Mouse (Mus musculus) stomach, embryonic 14.5 days (tissue): Measurements from ENCODE around the gene Lrrc66. TPM values are rescaled to one million over a fixed set of nuclear protein-coding genes. Genes with fewer than 3 reads are reported as not detected.

Experiments
- ATAC-seq: fragments of 200-750 bp; cut with Nextera tagmentation; 2 replicates; pipeline ENCODE4 v1.8.0; 2017; ENCODE audit warnings: low read depth, moderate TSS enrichment; ENCODE audit not compliant: insufficient number of reproducible peaks, insufficient read depth, low FRiP score
- H3K27ac ChIP-seq: fragments of 300-500 bp; sonication (generic); 2 replicates; pipeline ENCODE4 v1.5.1; 2014; ENCODE audit warnings: mild to moderate bottlenecking, low read length, moderate library complexity, mixed read lengths
- H3K27me3 ChIP-seq: fragments of 300-500 bp; sonication (generic); 2 replicates; pipeline ENCODE4 v1.6.1; 2014; ENCODE audit warnings: low read length, control low read depth, mixed read lengths; ENCODE audit not compliant: control insufficient read depth, insufficient read depth
- H3K36me3 ChIP-seq: fragments of 300-500 bp; sonication (generic); 2 replicates; pipeline ENCODE4 v1.6.1; 2014; ENCODE audit warnings: mild to moderate bottlenecking, control low read depth, low read length, moderate library complexity, mixed read lengths; ENCODE audit not compliant: control insufficient read depth, insufficient read depth
- H3K4me1 ChIP-seq: fragments of 300-500 bp; sonication (generic); 2 replicates; pipeline ENCODE4 v1.6.1; 2014; ENCODE audit warnings: low read length, control low read depth, mixed read lengths; ENCODE audit not compliant: control insufficient read depth, insufficient read depth
- H3K4me2 ChIP-seq: fragments of 300-500 bp; sonication (generic); replicated peaks from 2 replicates; pipeline ENCODE4 v1.6.1; 2014; ENCODE audit warnings: low read depth, low read length, control low read depth
- H3K4me3 ChIP-seq: fragments of 300-500 bp; sonication (generic); 2 replicates; pipeline ENCODE4 v1.5.1; 2014; ENCODE audit warnings: low read depth, low read length, control low read depth
- H3K9ac ChIP-seq: fragments of 300-500 bp; sonication (generic); replicated peaks from 2 replicates; pipeline ENCODE4 v1.6.1; 2014; ENCODE audit warnings: low read depth, mild to moderate bottlenecking, control low read depth, low read length, moderate library complexity, mixed read lengths
- H3K9me3 ChIP-seq: fragments of 300-500 bp; sonication (generic); 2 replicates; pipeline ENCODE4 v1.6.1; 2016; ENCODE audit warnings: low read depth, low read length, control low read depth; ENCODE audit not compliant: control insufficient read depth
- WGBS: fragments of 180-500 bp; shearing (Covaris S2); extraction: QIAGEN DNeasy Blood & Tissue Kit; methylation state at CpG from one replicate; pipeline ENCODE4 v1.1.7; 2014; 5-methylcytosine and 5-hydroxymethylcytosine counted together
- polyA plus RNA-seq: library from polyadenylated mRNA; unstranded; fragments of >200 nt; fragmentation: Nextera tagmentation; extraction: Ambion mirVana; gene quantifications from 2 replicates; pipeline ENCODE4 v1.2.1, GENCODE M21; 2014

Gene Lrrc66
- polyA plus RNA-seq, 1 experiment from 2014 or later = 0.82 TPM

GRCm38 (mm10) chr5:73627991-73628390, 4.3 kb downstream of the Lrrc66 start:
- Histone ChIP-seq H3K9ac (no peak overlapping the region), H3K4me1 (no peaks in the 10 kb centered on the region), H3K27me3 (no peaks in the 10 kb centered on the region), H3K9me3 (no peaks in the 10 kb centered on the region), H3K36me3 (no peaks in the 10 kb centered on the region), H3K4me2 (no peak overlapping the region), H3K27ac (no peak overlapping the region), H3K4me3 (no peak overlapping the region)
- 78% methylated on average over 15 of the region's 15 CpGs for WGBS
- ATAC-seq = no peak

- Histone ChIP-seq H3K9ac (no peak overlapping the region), H3K27me3 (no peaks in the 10 kb centered on the region), H3K4me3 (no peak overlapping the region), H3K4me2 (no peak overlapping the region), H3K36me3 (no peaks in the 10 kb centered on the region), H3K4me1 (no peaks in the 10 kb centered on the region), H3K27ac (no peak overlapping the region), H3K9me3 (no peaks in the 10 kb centered on the region)
- no peak for ATAC-seq
- 61% methylated on average over 4 of the region's 4 CpGs for WGBS
These were observed 4.8 kb downstream of the Lrrc66 start for GRCm38 (mm10) chr5:73627559-73627958.

- Histone ChIP-seq H3K4me2 (no peak overlapping the region), H3K9ac (no peak overlapping the region), H3K36me3 (no peaks in the 10 kb centered on the region), H3K27ac (no peak overlapping the region), H3K9me3 (no peaks in the 10 kb centered on the region), H3K4me1 (no peaks in the 10 kb centered on the region), H3K27me3 (no peaks in the 10 kb centered on the region), H3K4me3 (no peak overlapping the region)
- ATAC-seq = no peak
- WGBS = 85% methylated on average over 7 of the region's 7 CpGs
These were observed 5.5 kb downstream of the Lrrc66 start for GRCm38 (mm10) chr5:73626842-73627241.

GRCm38 (mm10) chr5:73625505-73625904, 6.8 kb downstream of the Lrrc66 start:
- no peaks in the 10 kb centered on the region for H3K9me3 ChIP-seq
- ATAC-seq = no peak
- no peak overlapping the region for H3K27ac ChIP-seq
- WGBS = 69% methylated on average over 1 of the region's 1 CpGs
- no peaks in the 10 kb centered on the region for H3K36me3 ChIP-seq
- no peak overlapping the region for H3K4me2 ChIP-seq
- H3K4me1 ChIP-seq = no peaks in the 10 kb centered on the region
- no peak overlapping the region for H3K4me3 ChIP-seq
- H3K27me3 ChIP-seq = no peaks in the 10 kb centered on the region
- H3K9ac ChIP-seq = no peak overlapping the region

- H3K36me3 ChIP-seq = no peaks in the 10 kb centered on the region
- H3K9me3 ChIP-seq = no peaks in the 10 kb centered on the region
- ATAC-seq = no peak
- no peaks in the 10 kb centered on the region for H3K4me1 ChIP-seq
- WGBS = 63% methylated on average over 1 of the region's 1 CpGs
- no peaks in the 10 kb centered on the region for H3K27me3 ChIP-seq
- H3K27ac ChIP-seq = no peak overlapping the region
- H3K4me2 ChIP-seq = no peak overlapping the region
- H3K9ac ChIP-seq = no peak overlapping the region
- H3K4me3 ChIP-seq = no peak overlapping the region
These were observed 13.4 kb downstream of the Lrrc66 start for GRCm38 (mm10) chr5:73618969-73619368.

- 65% methylated on average over 7 of the region's 7 CpGs for WGBS
- Histone ChIP-seq H3K9ac (no peak overlapping the region), H3K4me3 (no peak overlapping the region)
These were observed 17.1 kb downstream of the Lrrc66 start for GRCm38 (mm10) chr5:73615211-73615610.

GRCm38 (mm10) chr5:73613296-73613695, 19.0 kb downstream of the Lrrc66 start:
- H3K36me3 ChIP-seq = no peaks in the 10 kb centered on the region
- 90% methylated on average over 8 of the region's 8 CpGs for WGBS
- no peak overlapping the region for H3K4me3 ChIP-seq
- no peak overlapping the region for H3K4me2 ChIP-seq
- no peaks in the 10 kb centered on the region for H3K4me1 ChIP-seq
- H3K27me3 ChIP-seq = no peaks in the 10 kb centered on the region
- no peak overlapping the region for H3K9ac ChIP-seq
- no peaks in the 10 kb centered on the region; the same call in 1 of the 2 replicates for H3K9me3 ChIP-seq
- H3K27ac ChIP-seq = no peak overlapping the region
- ATAC-seq = no peak

More at GRCm38 (mm10) chr5:73615211-73615610, 17.1 kb downstream of the Lrrc66 start:
- H3K4me2 ChIP-seq = no peak overlapping the region
- H3K9me3 ChIP-seq = no peaks in the 10 kb centered on the region
- ATAC-seq = no peak
- H3K36me3 ChIP-seq = no peaks in the 10 kb centered on the region
- H3K4me1 ChIP-seq = no peaks in the 10 kb centered on the region
- no peaks in the 10 kb centered on the region for H3K27me3 ChIP-seq
- no peak overlapping the region for H3K27ac ChIP-seq

- Histone ChIP-seq H3K27ac (no peak overlapping the region), H3K9me3 (no peaks in the 10 kb centered on the region; the same call in 1 of the 2 replicates), H3K4me3 (no peak overlapping the region), H3K36me3 (no peaks in the 10 kb centered on the region), H3K4me1 (no peaks in the 10 kb centered on the region), H3K4me2 (no peak overlapping the region), H3K9ac (no peak overlapping the region), H3K27me3 (no peaks in the 10 kb centered on the region)
- no peak for ATAC-seq
- 90% methylated on average over 4 of the region's 4 CpGs for WGBS
These were observed 21.3 kb downstream of the Lrrc66 start for GRCm38 (mm10) chr5:73611071-73611470.

- Histone ChIP-seq H3K4me1 (no peaks in the 10 kb centered on the region), H3K9me3 (no peaks in the 10 kb centered on the region; the same call in 1 of the 2 replicates), H3K27me3 (no peaks in the 10 kb centered on the region), H3K4me2 (no peak overlapping the region), H3K27ac (no peak overlapping the region), H3K4me3 (no peak overlapping the region), H3K9ac (no peak overlapping the region), H3K36me3 (no peaks in the 10 kb centered on the region)
- 81% methylated on average over 6 of the region's 6 CpGs for WGBS
- no peak for ATAC-seq
These were observed 27.4 kb downstream of the Lrrc66 start for GRCm38 (mm10) chr5:73604964-73605363.
